Mouse (Mus musculus) hindbrain, postnatal 0 days (tissue): ENCODE data around the gene Relt. TPM values are rescaled to one million over a fixed set of nuclear protein-coding genes. Genes with fewer than 3 reads are reported as not detected.
"Not testable (repeated sequence)": the region's sequence is repeated elsewhere in the genome, so short reads cannot be mapped to it uniquely, and the experiment has no call there.

ENCODE experiments used
- ATAC-seq: fragments of 200-750 bp; cut with Nextera tagmentation; 2 replicates; pipeline ENCODE4 v1.8.0; 2017; ENCODE audit warnings: mild to moderate bottlenecking, moderate TSS enrichment, moderate library complexity
- DNase-seq: peaks from one replicate; pipeline ENCODE4 v3.0.0-alpha.2; 2015; ENCODE audit warnings: low spot score
- H3K27ac ChIP-seq: fragments of 300-500 bp; sonication (generic); 2 replicates; pipeline ENCODE4 v1.5.1; 2014; ENCODE audit warnings: mild to moderate bottlenecking
- H3K27me3 ChIP-seq: fragments of 300-500 bp; sonication (generic); 2 replicates; pipeline ENCODE4 v1.6.1; 2014; ENCODE audit warnings: low read length, mixed read lengths; ENCODE audit not compliant: insufficient read depth
- H3K36me3 ChIP-seq: fragments of 300-500 bp; sonication (generic); 2 replicates; pipeline ENCODE4 v1.6.1; 2014; ENCODE audit warnings: low read length, mixed read lengths; ENCODE audit not compliant: insufficient read depth
- H3K4me1 ChIP-seq: fragments of 300-500 bp; sonication (generic); 2 replicates; pipeline ENCODE4 v1.6.1; 2014; ENCODE audit warnings: antibody characterized with exemption, low read length, mixed read lengths; ENCODE audit not compliant: insufficient read depth
- H3K4me2 ChIP-seq: fragments of 300-500 bp; sonication (generic); 2 replicates; pipeline ENCODE4 v1.6.1; 2014; ENCODE audit warnings: low read depth, mild to moderate bottlenecking, low read length, moderate library complexity, mixed read lengths
- H3K4me3 ChIP-seq: fragments of 300-500 bp; sonication (generic); 2 replicates; pipeline ENCODE4 v1.5.1; 2014; ENCODE audit warnings: low read length
- H3K9ac ChIP-seq: fragments of 300-500 bp; sonication (generic); replicated peaks from 2 replicates; pipeline ENCODE4 v1.6.1; 2014; ENCODE audit warnings: mild to moderate bottlenecking, low read length, moderate library complexity, mixed read lengths
- H3K9me3 ChIP-seq: fragments of 300-500 bp; sonication (generic); 2 replicates; pipeline ENCODE4 v1.6.1; 2016; ENCODE audit warnings: low read length, mixed read lengths
- CTCF ChIP-seq: IDR thresholded peaks from 2 replicates; pipeline ENCODE4 v1.5.1; 2016; ENCODE audit warnings: antibody characterized with exemption, control low read depth, low read depth
- WGBS: fragments of 180-500 bp; shearing (Covaris S2); extraction: QIAGEN DNeasy Blood & Tissue Kit; methylation state at CpG from one replicate; pipeline ENCODE4 v1.1.7; 2014; 5-methylcytosine and 5-hydroxymethylcytosine counted together
- polyA plus RNA-seq: library from polyadenylated mRNA; unstranded; fragments of >200 nt; fragmentation: Nextera tagmentation; extraction: Ambion mirVana; gene quantifications from 2 replicates; pipeline ENCODE4 v1.2.1, GENCODE M21; 2015
- total RNA-seq: library from RNA; depleted of rRNA; stranded (reverse); fragments of >200 nt; gene quantifications from 2 replicates; pipeline ENCODE4 v1.2.3, GENCODE M21; 2014

Gene Relt
- total and polyA plus RNA-seq, 2 experiments from 2014 or later, result 6.2 to 12.2 TPM

- no peak for ATAC-seq
- DNase-seq, result no peak
- 94% methylated on average over 2 of the region's 2 CpGs for WGBS
Measured at GRCm38 (mm10) chr7:100849508-100849907, 13.7 kb downstream of the Relt start.

GRCm38 (mm10) chr7:100848744-100849143, 14.5 kb downstream of the Relt start:
- Histone ChIP-seq H3K27me3 (no peaks in the 10 kb centered on the region), H3K9ac (no peak overlapping the region), H3K36me3 (no peaks in the 10 kb centered on the region), H3K4me3 (no peak overlapping the region), H3K4me2 (no peak overlapping the region), H3K9me3 (no peaks in the 10 kb centered on the region), H3K27ac (no peak overlapping the region), H3K4me1 (0 out of 2 replicates have a peak, but pooled peaks cover 7% of the 10 kb centered on the region)
- ATAC-seq, result no peak
- 35% methylated on average over 6 of the region's 6 CpGs for WGBS
- peak; percentile 77 for TF ChIP-seq CTCF
- DNase-seq, result peak; percentile 75

More at GRCm38 (mm10) chr7:100849508-100849907, 13.7 kb downstream of the Relt start:
- Histone ChIP-seq H3K27ac (no peak overlapping the region), H3K9ac (no peak overlapping the region), H3K4me3 (no peak overlapping the region), H3K4me2 (no peak overlapping the region), H3K36me3 (no peaks in the 10 kb centered on the region), H3K4me1 (0 out of 2 replicates have a peak, but pooled peaks cover 7% of the 10 kb centered on the region), H3K9me3 (no peaks in the 10 kb centered on the region), H3K27me3 (no peaks in the 10 kb centered on the region)
- no peak for TF ChIP-seq CTCF

DNA sequence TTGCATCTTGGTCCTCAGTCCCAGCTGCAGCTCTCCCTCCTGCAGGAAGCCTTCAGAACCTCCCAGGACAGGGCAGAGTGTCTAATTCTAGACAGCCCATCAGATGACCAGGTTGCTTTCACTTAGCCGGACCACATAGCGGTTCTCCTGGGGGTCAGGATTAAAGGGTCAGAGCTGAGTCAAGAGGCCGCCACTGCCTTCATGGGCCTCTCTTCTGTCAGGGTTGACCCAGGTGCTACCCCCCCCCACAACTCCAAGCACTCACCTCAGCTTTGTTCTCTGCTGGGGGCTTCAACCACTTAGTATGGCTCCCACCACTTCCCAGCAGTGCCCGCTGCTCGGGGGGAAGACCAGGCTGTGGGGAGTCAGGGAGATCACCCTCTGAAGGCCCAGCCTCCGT, 16.1 kb downstream of the Relt start:
- WGBS, result 81% methylated on average over 6 of the region's 6 CpGs

GRCm38 (mm10) chr7:100846033-100846432, 17.2 kb downstream of the Relt start:
- not testable (repeated sequence) for ATAC-seq, H3K9ac ChIP-seq, H3K4me2 ChIP-seq, H3K9me3 ChIP-seq, H3K4me3 ChIP-seq, H3K4me1 ChIP-seq, H3K36me3 ChIP-seq, H3K27ac ChIP-seq, H3K27me3 ChIP-seq, DNase-seq
- WGBS, result 75% methylated on average over 7 of the region's 7 CpGs

More for the DNA sequence above, 16.1 kb downstream of the Relt start:
- H3K27ac ChIP-seq, result no peak overlapping the region
- ATAC-seq, result no peak
- H3K9ac ChIP-seq, result no peak overlapping the region
- H3K27me3 ChIP-seq, result no peaks in the 10 kb centered on the region
- 0 out of 2 replicates have a peak, but pooled peaks cover 5% of the 10 kb centered on the region for H3K4me1 ChIP-seq
- H3K4me3 ChIP-seq, result no peak overlapping the region
- TF ChIP-seq CTCF, result no peak
- H3K36me3 ChIP-seq, result no peaks in the 10 kb centered on the region
- no peak for DNase-seq
- no peak overlapping the region for H3K4me2 ChIP-seq
- no peaks in the 10 kb centered on the region for H3K9me3 ChIP-seq

DNA sequence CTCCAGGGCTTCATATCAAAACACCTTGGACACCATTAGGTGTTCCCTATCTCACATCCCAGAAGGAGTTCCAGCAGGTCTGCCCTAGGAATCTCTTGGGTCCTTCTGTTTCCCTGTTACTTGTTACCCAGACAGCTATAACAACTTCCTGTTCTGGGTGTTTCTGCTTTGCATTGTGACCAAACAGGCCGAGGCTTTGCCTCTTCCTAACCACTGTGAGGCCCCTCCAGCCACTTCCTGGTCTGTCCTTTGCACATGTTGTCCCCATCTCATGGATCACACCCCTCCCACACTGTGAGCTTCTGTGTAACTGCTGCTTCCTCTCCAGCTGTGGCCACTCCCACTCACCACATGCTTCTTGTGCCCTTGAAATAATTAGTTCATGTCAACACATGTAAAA, 17.8 kb downstream of the Relt start:
- Histone ChIP-seq H3K36me3 (no peaks in the 10 kb centered on the region), H3K4me3 (no peak overlapping the region), H3K4me2 (no peak overlapping the region), H3K4me1 (no peaks in the 10 kb centered on the region), H3K27ac (no peak overlapping the region), H3K27me3 (no peaks in the 10 kb centered on the region), H3K9ac (no peak overlapping the region), H3K9me3 (no peaks in the 10 kb centered on the region)
- 57% methylated on average over 1 of the region's 1 CpGs for WGBS
- no peak for ATAC-seq
- DNase-seq, result peak; percentile 28
- TF ChIP-seq CTCF, result no peak

DNA sequence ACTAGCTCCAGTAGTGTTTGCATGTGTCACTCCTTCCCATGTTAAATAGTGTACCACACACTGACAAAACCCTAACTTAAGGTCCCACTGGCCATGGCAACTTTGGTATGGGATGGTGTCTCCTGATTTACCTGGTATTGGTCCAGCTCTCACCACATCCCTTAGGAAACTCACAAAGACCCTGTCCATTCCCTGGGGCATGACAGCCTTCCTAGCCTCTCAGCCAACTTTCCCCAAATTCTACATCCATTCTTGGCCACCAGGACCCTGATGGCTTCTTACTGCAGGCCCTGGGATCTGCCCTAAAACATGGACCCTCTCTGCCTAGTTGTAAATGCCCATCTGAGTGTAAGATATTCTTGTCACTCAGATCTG, 18.2 kb downstream of the Relt start:
- H3K27me3 ChIP-seq, result no peaks in the 10 kb centered on the region

DNA sequence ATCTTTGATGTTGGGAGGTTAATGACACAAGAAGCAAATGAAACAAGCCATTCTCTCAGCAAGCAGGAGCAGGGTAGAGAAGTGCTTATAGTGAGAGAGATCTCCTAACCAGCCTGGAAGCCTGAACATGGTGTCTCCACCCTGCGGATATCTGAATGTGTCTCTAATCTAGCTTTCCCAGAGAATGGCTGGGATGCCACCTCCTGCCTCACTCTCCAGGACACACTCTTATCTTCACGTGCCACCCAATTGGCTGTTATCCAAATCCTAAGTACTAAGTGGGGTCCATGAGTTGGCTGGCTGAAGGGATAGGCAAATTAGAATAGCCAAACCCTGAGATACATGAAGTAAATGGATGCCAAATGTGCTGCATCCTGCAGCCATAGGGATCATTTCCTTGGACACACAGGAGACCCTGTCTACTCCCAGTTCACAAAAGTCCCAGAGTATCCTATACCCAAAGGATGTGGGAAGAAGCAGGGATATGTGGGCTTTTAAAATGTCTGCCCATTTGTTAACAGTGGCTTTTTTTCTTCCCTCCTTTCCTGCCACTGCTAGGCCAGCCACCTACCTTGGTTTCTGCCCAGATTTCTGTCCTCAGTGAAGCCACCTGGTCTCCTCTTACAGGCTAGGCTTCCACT, 18.7 kb downstream of the Relt start:
- no peaks in the 10 kb centered on the region for H3K9me3 ChIP-seq
- H3K4me3 ChIP-seq, result no peak overlapping the region
- no peaks in the 10 kb centered on the region for H3K4me1 ChIP-seq
- H3K27me3 ChIP-seq, result no peaks in the 10 kb centered on the region
- no peak for TF ChIP-seq CTCF
- no peak overlapping the region for H3K27ac ChIP-seq
- ATAC-seq (no peak), DNase-seq (no peak)
- H3K4me2 ChIP-seq, result no peak overlapping the region
- 60% methylated on average over 2 of the region's 2 CpGs for WGBS
- no peaks in the 10 kb centered on the region for H3K36me3 ChIP-seq
- no peak overlapping the region for H3K9ac ChIP-seq

More for the DNA sequence above, 18.2 kb downstream of the Relt start:
- H3K4me2 ChIP-seq, result no peak overlapping the region
- TF ChIP-seq CTCF, result no peak
- H3K9me3 ChIP-seq, result no peaks in the 10 kb centered on the region
- no peak for ATAC-seq
- no peaks in the 10 kb centered on the region for H3K4me1 ChIP-seq
- no peaks in the 10 kb centered on the region for H3K36me3 ChIP-seq
- H3K4me3 ChIP-seq, result no peak overlapping the region
- no peak for DNase-seq
- H3K27ac ChIP-seq, result no peak overlapping the region
- no peak overlapping the region for H3K9ac ChIP-seq
